Mouse (Mus musculus) bone marrow macrophage, adult 2 months (primary cell): Measurements from ENCODE around the gene Gm20716.

ENCODE experiments used
- CTCF ChIP-seq: IDR thresholded peaks from 2 replicates; pipeline ENCODE4 v1.5.1; 2012; ENCODE audit warnings: low read depth, mild to moderate bottlenecking, low read length, moderate library complexity
- POLR2A ChIP-seq: IDR thresholded peaks from 2 replicates; pipeline ENCODE4 v1.6.1; 2012; ENCODE audit warnings: mild to moderate bottlenecking, low read depth, low read length, borderline replicate concordance

DNA sequence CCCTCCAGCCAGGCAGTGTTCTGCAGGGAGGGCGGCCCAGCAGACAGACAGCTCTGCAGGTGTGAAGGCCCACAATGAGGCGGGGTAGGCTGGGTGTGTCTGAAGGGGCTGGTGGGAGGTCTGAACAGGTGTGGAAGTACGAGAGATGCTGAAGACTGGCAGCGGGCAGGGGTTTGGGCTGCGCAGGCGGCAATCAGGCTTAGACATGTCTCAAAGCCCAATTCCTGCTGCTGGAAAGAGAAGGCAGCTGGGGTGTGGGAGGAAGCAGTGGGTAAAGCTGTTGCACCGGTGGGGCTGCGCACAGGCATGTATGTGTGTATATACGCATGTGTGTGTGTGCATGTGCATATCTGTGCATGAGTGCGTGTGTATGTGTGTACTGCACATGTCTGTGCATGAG is 30.7 kb upstream of the Gm20716 start:
- TF ChIP-seq CTCF: no peak
- TF ChIP-seq POLR2A: no peak
